Mouse (Mus musculus) inflammation-experienced regulatory T-cells (primary cell): Measurements from ENCODE around the gene Trpv4. TPM values are rescaled to one million over a fixed set of nuclear protein-coding genes. Genes with fewer than 3 reads are reported as not detected.

ENCODE experiments used
- polyA plus RNA-seq, 2 experiments: library from polyadenylated mRNA; unstranded; fragments of 100-300 nt; shearing (Covaris generic); gene quantifications; one replicate each; pipeline ENCODE4 v1.2.1; 2017

The Trpv4 gene
- polyA plus RNA-seq: 1 to 10 TPM in 1 of 2 experiments, under 1 TPM in 1; 0.49 to 2.0 TPM

DNA sequence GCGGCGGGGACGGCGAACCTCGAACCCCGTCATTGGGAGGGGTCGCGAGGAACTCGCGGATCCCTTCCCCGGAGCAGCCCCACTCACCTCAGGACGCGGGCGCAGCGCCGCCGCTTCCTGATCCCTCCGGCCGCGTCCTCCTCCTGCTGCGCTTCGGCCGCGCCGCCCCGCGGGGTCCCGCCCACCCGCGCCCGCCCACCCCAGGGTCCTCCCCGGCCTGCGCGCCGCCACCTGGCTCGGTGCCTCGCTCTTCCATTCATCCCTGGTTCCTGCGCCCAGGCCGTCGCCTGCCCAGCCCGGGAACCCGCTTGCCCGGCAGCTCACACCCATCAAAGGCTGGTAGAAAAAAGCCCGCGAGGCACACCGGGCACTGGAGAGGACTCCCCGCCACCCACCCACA lies at the start of gene Trpv4:
Gene Trpv4, minus strand, starts transcription at position 167 of the 400 bp plus-strand sequence.

DNA sequence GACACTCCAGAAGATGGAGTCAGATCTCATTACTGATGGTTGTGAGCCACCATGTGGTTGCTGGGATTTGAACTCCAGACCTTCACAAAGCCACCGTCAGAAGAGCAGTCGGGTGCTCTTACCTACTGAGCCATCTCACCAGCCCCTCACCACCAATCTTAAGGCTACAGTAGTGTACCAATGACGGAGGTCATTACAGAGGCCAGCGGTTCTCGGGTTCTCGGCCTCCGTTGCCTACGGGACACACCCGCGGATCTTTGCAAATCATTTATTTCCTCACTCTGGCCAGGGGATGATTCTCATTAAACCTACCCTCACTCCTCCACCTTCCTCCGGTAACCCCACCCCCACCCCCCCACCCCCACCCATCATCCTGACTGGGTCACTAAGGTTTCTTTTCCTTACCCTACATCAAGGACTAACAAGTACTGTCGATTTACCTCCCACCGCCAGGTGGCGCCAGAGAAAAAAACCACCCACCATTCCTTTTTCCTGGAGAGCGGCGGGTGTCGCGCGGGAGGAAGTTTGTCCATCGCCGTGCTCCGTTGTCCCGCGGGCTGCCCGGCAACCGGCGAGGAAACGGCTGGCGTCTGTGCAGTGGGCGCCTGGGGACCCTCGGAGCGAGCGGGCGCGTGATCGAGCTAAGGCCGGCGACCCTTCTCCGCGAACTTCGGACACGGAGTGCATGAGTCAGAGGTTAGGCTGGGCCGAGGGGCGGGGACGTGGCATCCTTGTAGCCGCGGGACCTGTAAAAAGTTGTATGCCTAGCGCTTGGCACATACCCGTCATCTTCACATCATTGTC lies 49.2 kb upstream of the Trpv4 start, which contains the start of gene Tchp:
Gene Tchp, plus strand, starts transcription at position 496 of the 804 bp plus-strand sequence.

DNA sequence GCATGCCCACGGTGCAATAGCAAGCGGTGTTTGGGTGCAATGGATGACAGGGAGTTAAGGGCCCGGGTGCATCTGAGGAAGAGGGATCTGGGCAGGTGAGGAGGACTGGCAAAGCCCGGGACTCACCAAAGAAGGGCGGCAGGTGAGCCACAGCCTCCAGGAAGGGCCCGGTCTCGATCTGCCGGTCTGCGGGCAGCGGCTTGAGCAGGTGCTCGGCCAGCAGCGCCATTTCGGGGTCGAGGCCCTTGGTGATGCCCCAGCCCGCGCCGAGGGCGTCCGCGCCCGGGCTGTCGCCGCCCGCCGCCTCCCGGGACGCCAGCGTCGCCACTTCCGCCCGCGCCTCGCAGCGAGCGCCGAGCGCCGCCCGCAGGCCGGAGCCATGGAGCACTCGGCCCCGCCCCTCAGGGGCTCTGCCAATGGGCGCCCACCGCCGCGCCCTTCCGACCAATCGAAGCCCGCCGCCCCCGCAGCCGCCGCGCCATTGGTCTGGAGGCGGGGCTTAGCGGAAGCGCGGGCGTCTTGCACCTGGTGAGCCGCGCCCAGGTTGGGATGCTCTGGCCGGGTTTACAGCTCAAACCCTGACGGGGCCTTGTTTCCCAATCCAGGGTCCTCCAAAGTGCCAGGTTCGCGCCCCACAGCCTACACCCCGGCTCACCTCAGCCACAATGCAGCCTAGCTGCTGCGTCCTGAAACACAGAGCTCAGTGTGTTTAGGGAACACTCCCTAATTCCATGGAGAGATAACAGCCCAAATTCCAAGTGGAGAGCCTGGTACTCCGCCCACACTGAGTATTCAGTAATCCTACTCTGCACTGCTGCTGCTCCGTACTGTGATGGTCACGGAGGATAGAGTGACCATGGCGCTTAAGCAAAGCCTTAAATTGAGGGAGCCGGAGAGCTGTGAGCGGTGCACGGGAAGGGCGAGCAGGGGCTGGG lies 32.7 kb upstream of the Trpv4 start, which contains the start of gene Gltp:
Gene Gltp, minus strand, starts transcription at position 352 of the 935 bp plus-strand sequence.

Other genes starting within 250 kb of the Trpv4 start
- gene Mmab, start 214.4 kb downstream of the Trpv4 start, polyA plus RNA-seq: 10 to 100 TPM in 1 of 2 experiments, 1 to 10 TPM in 1; 9.7 to 16.1 TPM
- 10 to 100 TPM; 11.0 to 13.3 TPM for gene Mvk, start 214.2 kb downstream of the Trpv4 start, polyA plus RNA-seq
- gene Fam222a, start 90.4 kb downstream of the Trpv4 start, polyA plus RNA-seq: under 1 TPM; 0.17 to 0.56 TPM
- 100 to 1,000 TPM; 311 to 348 TPM for gene Gltp, start 32.6 kb upstream of the Trpv4 start, polyA plus RNA-seq
- 10 to 100 TPM; 19.1 to 21.0 TPM for gene Tchp, start 49.3 kb upstream of the Trpv4 start, polyA plus RNA-seq
- gene Ankrd13a, start 116.3 kb upstream of the Trpv4 start, polyA plus RNA-seq: 100 to 1,000 TPM; 145 to 166 TPM
- 100 to 1,000 TPM; 124 to 136 TPM for gene Git2, start 117.1 kb upstream of the Trpv4 start, polyA plus RNA-seq
- gene 1500011B03Rik, start 165.0 kb upstream of the Trpv4 start, polyA plus RNA-seq: 10 to 100 TPM; 63.0 to 63.3 TPM
- 1 to 10 TPM in 1 of 2 experiments, under 1 TPM in 1; 0.16 to 1.2 TPM for gene 4930519G04Rik, start 195.2 kb upstream of the Trpv4 start, polyA plus RNA-seq
- under 1 TPM in 1 of 2 experiments, not detected in 1; 0.33 TPM for gene Gm9936, start 200.3 kb upstream of the Trpv4 start, polyA plus RNA-seq
- 10 to 100 TPM; 11.3 to 19.1 TPM for gene Oasl2, start 238.5 kb upstream of the Trpv4 start, polyA plus RNA-seq